26 mouse cellular contexts compared by ENCODE assay signal in genomic region chr17:30129220-30129619, GRCm38 (mm10).
"Had no signal": no experiment of that assay in that cellular context is flagged by ENCODE, and none has a peak within 500 bp of the region (broad histone marks: within the 10 kb centered on the region; RNA-seq: fewer than 3 reads in every experiment).

No protein-coding gene starts in this region.

- H3K4me2 ChIP-seq: heart, embryonic 11.5 days; heart, embryonic 13.5 days; heart, embryonic 15.5 days; hindbrain, embryonic 13.5 days; hindbrain, embryonic 15.5 days; kidney, embryonic 15.5 days; limb, embryonic 13.5 days; limb, embryonic 15.5 days; liver, embryonic 12.5 days had no signal

- H3K36me3 ChIP-seq: heart, embryonic 15.5 days; hindbrain, embryonic 13.5 days; hindbrain, embryonic 15.5 days; limb, embryonic 13.5 days; limb, embryonic 15.5 days; liver, embryonic 12.5 days had no signal

- H3K9me3 ChIP-seq: heart, embryonic 13.5 days; heart, embryonic 15.5 days; hindbrain, embryonic 13.5 days; hindbrain, embryonic 15.5 days; kidney, embryonic 15.5 days; limb, embryonic 13.5 days; limb, embryonic 15.5 days; liver, embryonic 12.5 days had no signal

- H3K4me3 ChIP-seq: heart, embryonic 13.5 days; heart, embryonic 15.5 days; hindbrain, embryonic 13.5 days; hindbrain, embryonic 15.5 days; kidney, embryonic 15.5 days; limb, embryonic 13.5 days; limb, embryonic 15.5 days; liver, embryonic 12.5 days had no signal

- H3K27ac ChIP-seq: heart, embryonic 13.5 days; heart, embryonic 15.5 days; hindbrain, embryonic 13.5 days; hindbrain, embryonic 15.5 days; hindbrain, postnatal 0 days; kidney, embryonic 15.5 days; kidney, postnatal 0 days; limb, embryonic 13.5 days; limb, embryonic 15.5 days; liver, embryonic 12.5 days; liver, embryonic 14.5 days had no signal

- H3K9ac ChIP-seq: heart, embryonic 13.5 days; heart, embryonic 15.5 days; hindbrain, embryonic 13.5 days; hindbrain, embryonic 15.5 days; kidney, embryonic 15.5 days; limb, embryonic 13.5 days; limb, embryonic 15.5 days; liver, embryonic 12.5 days; liver, embryonic 14.5 days had no signal

- H3K27me3 ChIP-seq: heart, embryonic 13.5 days; heart, embryonic 15.5 days; hindbrain, embryonic 13.5 days; hindbrain, embryonic 15.5 days; kidney, embryonic 15.5 days; limb, embryonic 13.5 days; limb, embryonic 15.5 days; liver, embryonic 12.5 days had no signal

- DNase-seq: gastrocnemius, postnatal 14 days; gastrocnemius, postnatal 36 days; heart, adult 18-20 months; heart, postnatal 14 days; heart, postnatal 36 days; kidney, adult 11 months; kidney, adult 2 months; kidney, adult 9 months; kidney, postnatal 14 days; kidney, postnatal 36 days; layer of hippocampus, adult 9-11 months; layer of hippocampus, postnatal 36 days; left cerebral cortex, postnatal 4 days had no signal

- ATAC-seq: hindbrain, postnatal 0 days; intestine, embryonic 16.5 days; liver, embryonic 12.5 days had no signal
